Mouse (Mus musculus) kidney, postnatal 36 days (tissue): Measurements from ENCODE around the gene Kdm4d.
A peak's percentile ranks its signal among the peaks of the same experiment; 100 is the strongest.
"Not testable (repeated sequence)": the region's sequence is repeated elsewhere in the genome, so short reads cannot be mapped to it uniquely, and the experiment has no call there.

Source experiments
- DNase-seq, 2 experiments: peaks; one replicate each; pipeline ENCODE4 v3.0.0; 2021 to 2022; ENCODE audit warnings: mixed read lengths in 2 of 2

Gene Kdm4d

GRCm38 (mm10) chr9:14500023-14500915, at the start of gene Kdm4d, which contains the start of gene Cwc15:
Gene Kdm4d (minus strand): TSS chr9:14500482.
Gene Cwc15 (plus strand): TSS chr9:14500617.
- DNase-seq = peak; percentile 97 to 98

GRCm38 (mm10) chr9:14548366-14548761, 48.1 kb upstream of the Kdm4d start:
- no peak for DNase-seq

- DNase-seq = no peak
Measured at GRCm38 (mm10) chr9:14547584-14548365, 47.5 kb upstream of the Kdm4d start.

GRCm38 (mm10) chr9:14544034-14544757, 43.9 kb upstream of the Kdm4d start:
- DNase-seq = no peak

- DNase-seq = no peak
Measured at GRCm38 (mm10) chr9:14534833-14535456, 34.7 kb upstream of the Kdm4d start.

GRCm38 (mm10) chr9:14533659-14534058, 33.4 kb upstream of the Kdm4d start:
- DNase-seq = no peak

GRCm38 (mm10) chr9:14532283-14532682, 32.0 kb upstream of the Kdm4d start:
- DNase-seq = no peak

GRCm38 (mm10) chr9:14530004-14530403, 29.7 kb upstream of the Kdm4d start:
- DNase-seq = no peak

- DNase-seq = peak; percentile 79 to 84
Measured at GRCm38 (mm10) chr9:14523408-14524043, 23.2 kb upstream of the Kdm4d start.

GRCm38 (mm10) chr9:14521695-14522094, 21.4 kb upstream of the Kdm4d start:
- no peak for DNase-seq

- DNase-seq = no peak
Measured at GRCm38 (mm10) chr9:14520971-14521670, 20.8 kb upstream of the Kdm4d start.

- no peak for DNase-seq
Measured at GRCm38 (mm10) chr9:14518105-14518504, 17.8 kb upstream of the Kdm4d start.

GRCm38 (mm10) chr9:14517296-14517695, 17.0 kb upstream of the Kdm4d start:
- no peak for DNase-seq

- peak; percentile 24 to 53 for DNase-seq
Measured at GRCm38 (mm10) chr9:14512633-14513445, 12.6 kb upstream of the Kdm4d start.

GRCm38 (mm10) chr9:14500916-14501424, 688 bp upstream of the Kdm4d start:
- no peak for DNase-seq

GRCm38 (mm10) chr9:14498896-14499705, 1.2 kb downstream of the Kdm4d start:
- no peak for DNase-seq

GRCm38 (mm10) chr9:14463668-14464067, 36.6 kb downstream of the Kdm4d start:
- DNase-seq = not testable (repeated sequence)

GRCm38 (mm10) chr9:14462536-14462935, 37.7 kb downstream of the Kdm4d start:
- DNase-seq = not testable (repeated sequence)

GRCm38 (mm10) chr9:14456320-14456719, 44.0 kb downstream of the Kdm4d start:
- DNase-seq = no peak
